Comparison of ENCODE assay signal across 30 mouse cellular contexts in the genomic region with DNA sequence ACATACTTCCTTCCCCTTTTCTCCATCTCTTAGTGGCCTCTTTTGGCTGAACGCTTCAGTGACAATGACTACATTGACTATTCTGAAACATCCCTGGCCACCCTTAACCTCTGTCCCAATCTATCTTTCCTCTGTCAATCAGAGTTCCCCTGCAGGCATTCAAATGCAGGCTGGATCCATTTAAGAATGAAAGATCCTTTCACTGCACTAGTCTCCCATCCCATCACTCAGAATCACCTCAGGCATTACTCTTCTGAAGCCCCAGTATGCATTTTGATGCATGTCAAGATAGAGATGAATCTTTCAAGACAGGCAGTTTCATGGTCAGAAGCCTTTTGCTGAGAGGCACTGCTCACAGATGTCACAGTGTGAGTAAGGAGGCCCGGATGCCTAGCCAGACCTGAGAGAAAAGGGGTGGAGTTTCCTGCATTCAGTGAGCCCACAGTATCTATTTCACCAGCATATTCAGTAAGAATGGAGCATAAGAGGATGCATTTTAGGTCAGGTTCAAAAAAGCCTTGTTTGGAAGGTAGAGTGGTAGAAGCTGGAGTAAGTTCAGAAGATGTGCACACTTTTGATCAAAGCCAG.
DNase-seq lines count a peak whose midpoint lies in the region; ATAC-seq lines count a peak whose summit lies in the region.
"Had no signal": no experiment of that assay in that cellular context is flagged by ENCODE, and none has a peak within 500 bp of the region (broad histone marks: within the 10 kb centered on the region; RNA-seq: fewer than 3 reads in every experiment).

No protein-coding gene starts in this region.

- H3K9me3 ChIP-seq in embryonic facial prominence, embryonic 11.5 days (replicated peaks; ENCODE audit: control insufficient read depth, low read length) = no peaks in the 10 kb centered on the region
- H3K9me3 ChIP-seq in embryonic facial prominence, embryonic 10.5 days = no peaks in the 10 kb centered on the region
- H3K9me3 ChIP-seq in midbrain, embryonic 13.5 days = no peaks in the 10 kb centered on the region
- H3K9me3 ChIP-seq in midbrain, embryonic 16.5 days (replicated peaks; ENCODE audit: control insufficient read depth, low read length, poor library complexity, severe bottlenecking) = no peaks in the 10 kb centered on the region; the same call in 1 of the 2 replicates
- H3K9me3 ChIP-seq: forebrain, embryonic 13.5 days; heart, embryonic 13.5 days; limb, embryonic 12.5 days; liver, embryonic 15.5 days had no signal

- peak; percentile 7 for DNase-seq in embryonic facial prominence, embryonic 11.5 days (ENCODE audit: low spot score)
- no peak for DNase-seq in embryonic facial prominence, embryonic 10.5 days (ENCODE audit: low spot score)
- peak; percentile 16 for DNase-seq in embryo, embryonic 11 days
- peak; percentile 83 for DNase-seq in retina, postnatal 1 day
- no peak for DNase-seq in yolk sac, embryonic 10.5 days (ENCODE audit: low spot score)
- DNase-seq: adrenal gland, postnatal 10 days; cerebellum, adult 18-20 months; cerebellum, postnatal 10 days; gastrocnemius, postnatal 10 days; heart, postnatal 10 days; kidney, adult 2 months; kidney, postnatal 36 days; lung, embryonic 14.5 days; lung, postnatal 14 days; right cerebral cortex, adult 18-20 months; spleen, adult 18-20 months; thymus, postnatal 14 days had no signal

- no peak overlapping the region for H3K4me2 ChIP-seq in embryonic facial prominence, embryonic 11.5 days (ENCODE audit: low read depth, low read length)
- H3K4me2 ChIP-seq in midbrain, embryonic 13.5 days (replicated peaks) = no peak overlapping the region
- no peak overlapping the region for H3K4me2 ChIP-seq in midbrain, embryonic 16.5 days (ENCODE audit: low read length)
- H3K4me2 ChIP-seq: forebrain, embryonic 13.5 days; heart, embryonic 13.5 days; limb, embryonic 12.5 days; liver, embryonic 15.5 days; lung, embryonic 14.5 days had no signal

- ATAC-seq in embryonic facial prominence, embryonic 11.5 days (replicated peaks; ENCODE audit: insufficient number of reproducible peaks, low FRiP score, low TSS enrichment, low read depth) = no peak
- ATAC-seq in midbrain, embryonic 13.5 days = peak; percentile 62
- ATAC-seq in midbrain, embryonic 16.5 days = no peak; the same call in 1 of the 2 replicates
- no peak for ATAC-seq in megakaryocyte-erythroid progenitor cell, adult 5-6 weeks (replicated peaks; ENCODE audit: low FRiP score, low TSS enrichment, poor library complexity, severe bottlenecking)
- ATAC-seq: activated CD4-positive, CD25-positive, alpha-beta regulatory T cell, adult 4 months; forebrain, embryonic 13.5 days; inflammation-experienced regulatory T-cells, adult 6 months had no signal

- H3K36me3 ChIP-seq in embryonic facial prominence, embryonic 11.5 days (replicated peaks; ENCODE audit: control insufficient read depth, insufficient read depth, low read depth, low read length) = no peaks in the 10 kb centered on the region
- H3K36me3 ChIP-seq in embryonic facial prominence, embryonic 10.5 days (replicated peaks) = no peaks in the 10 kb centered on the region
- H3K36me3 ChIP-seq in midbrain, embryonic 13.5 days = no peaks in the 10 kb centered on the region
- H3K36me3 ChIP-seq in midbrain, embryonic 16.5 days (ENCODE audit: control insufficient read depth, insufficient read depth, low read length) = no peaks in the 10 kb centered on the region
- H3K36me3 ChIP-seq: heart, embryonic 13.5 days; limb, embryonic 12.5 days; liver, embryonic 15.5 days had no signal

- no peaks in the 10 kb centered on the region for H3K4me1 ChIP-seq in embryonic facial prominence, embryonic 11.5 days (ENCODE audit: control insufficient read depth, insufficient read depth, low read length)
- H3K4me1 ChIP-seq in embryonic facial prominence, embryonic 10.5 days = peaks cover 12% of the 10 kb centered on the region
- H3K4me1 ChIP-seq in midbrain, embryonic 13.5 days (replicated peaks) = no peaks in the 10 kb centered on the region
- no peaks in the 10 kb centered on the region for H3K4me1 ChIP-seq in midbrain, embryonic 16.5 days (ENCODE audit: control insufficient read depth, insufficient read depth, low read length)
- H3K4me1 ChIP-seq: forebrain, embryonic 13.5 days; limb, embryonic 12.5 days; liver, embryonic 15.5 days had no signal

- no peak overlapping the region for H3K4me3 ChIP-seq in embryonic facial prominence, embryonic 11.5 days (ENCODE audit: low read depth, low read length)
- H3K4me3 ChIP-seq in embryonic facial prominence, embryonic 10.5 days = no peak overlapping the region
- H3K4me3 ChIP-seq in midbrain, embryonic 13.5 days (replicated peaks) = no peak overlapping the region
- no peak overlapping the region for H3K4me3 ChIP-seq in midbrain, embryonic 16.5 days (ENCODE audit: low read depth, low read length)
- H3K4me3 ChIP-seq: erythroblast, embryonic 14.5 days; forebrain, embryonic 13.5 days; heart, embryonic 13.5 days; layer of hippocampus, adult 2 months; left cerebral cortex, adult 2 months; limb, embryonic 12.5 days; liver, embryonic 15.5 days had no signal

- H3K9ac ChIP-seq in embryonic facial prominence, embryonic 11.5 days (replicated peaks; ENCODE audit: low read length) = no peak overlapping the region
- no peak overlapping the region for H3K9ac ChIP-seq in midbrain, embryonic 13.5 days (replicated peaks)
- H3K9ac ChIP-seq in midbrain, embryonic 16.5 days (ENCODE audit: low read depth, low read length) = no peak overlapping the region
- H3K9ac ChIP-seq: forebrain, embryonic 13.5 days; heart, embryonic 13.5 days; limb, embryonic 12.5 days; liver, embryonic 15.5 days; lung, embryonic 14.5 days had no signal

- WGBS in embryonic facial prominence, embryonic 11.5 days = 22% methylated on average over 2 of the region's 2 CpGs
- 18% methylated on average over 2 of the region's 2 CpGs for WGBS in embryonic facial prominence, embryonic 10.5 days
- WGBS in midbrain, embryonic 13.5 days = 26% methylated on average over 2 of the region's 2 CpGs
- WGBS in midbrain, embryonic 16.5 days = 34% methylated on average over 2 of the region's 2 CpGs

- no peaks in the 10 kb centered on the region for H3K27me3 ChIP-seq in embryonic facial prominence, embryonic 11.5 days (ENCODE audit: control insufficient read depth, insufficient read depth, low read length)
- no peaks in the 10 kb centered on the region for H3K27me3 ChIP-seq in embryonic facial prominence, embryonic 10.5 days (replicated peaks; ENCODE audit: low read depth, poor library complexity, severe bottlenecking)
- H3K27me3 ChIP-seq in midbrain, embryonic 13.5 days = no peaks in the 10 kb centered on the region
- H3K27me3 ChIP-seq in midbrain, embryonic 16.5 days (ENCODE audit: control insufficient read depth, insufficient read depth, low read depth, low read length) = no peaks in the 10 kb centered on the region
- H3K27me3 ChIP-seq: CH12.LX; forebrain, embryonic 13.5 days; heart, embryonic 13.5 days; limb, embryonic 12.5 days; liver, embryonic 15.5 days had no signal

- no peak overlapping the region for H3K27ac ChIP-seq in embryonic facial prominence, embryonic 11.5 days (replicated peaks; ENCODE audit: low read depth, low read length)
- no peak overlapping the region for H3K27ac ChIP-seq in embryonic facial prominence, embryonic 10.5 days (replicated peaks)
- no peak overlapping the region for H3K27ac ChIP-seq in midbrain, embryonic 13.5 days
- H3K27ac ChIP-seq in midbrain, embryonic 16.5 days (ENCODE audit: low read length) = no peak overlapping the region
- H3K27ac ChIP-seq: forebrain, embryonic 13.5 days; heart, embryonic 13.5 days; layer of hippocampus, adult 2 months; left cerebral cortex, adult 2 months; limb, embryonic 12.5 days; liver, embryonic 15.5 days had no signal

Comparison
In these comparisons a context has a peak if more than half of its experiments do, and no peak if none do; other contexts are left out.
1. DNase-seq: peak in embryonic facial prominence, embryonic 11.5 days (single experiment), embryo, embryonic 11 days (single experiment) and retina, postnatal 1 day (single experiment); none in embryonic facial prominence, embryonic 10.5 days (single experiment) and yolk sac, embryonic 10.5 days (single experiment).